Mouse (Mus musculus) neural tube, embryonic 14.5 days (tissue): ENCODE results near the gene Map3k4. TPM values are rescaled to one million over a fixed set of nuclear protein-coding genes. Genes with fewer than 3 reads are reported as not detected.

Experiments used
- ATAC-seq: fragments of 200-750 bp; cut with Nextera tagmentation; 2 replicates; pipeline ENCODE4 v1.8.0; 2017; ENCODE audit warnings: low read depth, mild to moderate bottlenecking, moderate TSS enrichment, moderate library complexity
- H3K27ac ChIP-seq: fragments of 300-500 bp; sonication (generic); 2 replicates; pipeline ENCODE4 v1.5.1; 2014; ENCODE audit warnings: low read depth, mild to moderate bottlenecking, control low read depth, low read length, moderate library complexity, mixed read lengths
- H3K27me3 ChIP-seq: fragments of 300-500 bp; sonication (generic); 2 replicates; pipeline ENCODE4 v1.6.1; 2014; ENCODE audit warnings: low read length; ENCODE audit not compliant: control insufficient read depth, insufficient read depth
- H3K36me3 ChIP-seq: fragments of 300-500 bp; sonication (generic); 2 replicates; pipeline ENCODE4 v1.6.1; 2014; ENCODE audit warnings: low read length, mixed read lengths; ENCODE audit not compliant: control insufficient read depth, insufficient read depth
- H3K4me1 ChIP-seq: fragments of 300-500 bp; sonication (generic); 2 replicates; pipeline ENCODE4 v1.6.1; 2014; ENCODE audit warnings: low read length; ENCODE audit not compliant: control insufficient read depth, insufficient read depth
- H3K4me2 ChIP-seq: fragments of 300-500 bp; sonication (generic); 2 replicates; pipeline ENCODE4 v1.6.1; 2014; ENCODE audit warnings: mild to moderate bottlenecking, low read depth, low read length, control low read depth
- H3K4me3 ChIP-seq: fragments of 300-500 bp; sonication (generic); 2 replicates; pipeline ENCODE4 v1.5.1; 2014; ENCODE audit warnings: low read depth, low read length, control low read depth, mixed read lengths
- H3K9ac ChIP-seq: fragments of 300-500 bp; sonication (generic); replicated peaks from 2 replicates; pipeline ENCODE4 v1.6.1; 2014; ENCODE audit warnings: low read depth, mild to moderate bottlenecking, control low read depth, low read length, mixed read lengths
- H3K9me3 ChIP-seq: fragments of 300-500 bp; sonication (generic); 2 replicates; pipeline ENCODE4 v1.6.1; 2016; ENCODE audit warnings: low read length; ENCODE audit not compliant: control insufficient read depth
- WGBS: fragments of 180-500 bp; shearing (Covaris S2); extraction: QIAGEN DNeasy Blood & Tissue Kit; methylation state at CpG from one replicate; pipeline ENCODE4 v1.1.7; 2014; 5-methylcytosine and 5-hydroxymethylcytosine counted together
- polyA plus RNA-seq: library from polyadenylated mRNA; unstranded; fragments of >200 nt; fragmentation: Nextera tagmentation; extraction: Ambion mirVana; gene quantifications from 2 replicates; pipeline ENCODE4 v1.2.1, GENCODE M21; 2014

Gene Map3k4
- polyA plus RNA-seq, 1 experiment from 2014 or later = 39.8 TPM

DNA sequence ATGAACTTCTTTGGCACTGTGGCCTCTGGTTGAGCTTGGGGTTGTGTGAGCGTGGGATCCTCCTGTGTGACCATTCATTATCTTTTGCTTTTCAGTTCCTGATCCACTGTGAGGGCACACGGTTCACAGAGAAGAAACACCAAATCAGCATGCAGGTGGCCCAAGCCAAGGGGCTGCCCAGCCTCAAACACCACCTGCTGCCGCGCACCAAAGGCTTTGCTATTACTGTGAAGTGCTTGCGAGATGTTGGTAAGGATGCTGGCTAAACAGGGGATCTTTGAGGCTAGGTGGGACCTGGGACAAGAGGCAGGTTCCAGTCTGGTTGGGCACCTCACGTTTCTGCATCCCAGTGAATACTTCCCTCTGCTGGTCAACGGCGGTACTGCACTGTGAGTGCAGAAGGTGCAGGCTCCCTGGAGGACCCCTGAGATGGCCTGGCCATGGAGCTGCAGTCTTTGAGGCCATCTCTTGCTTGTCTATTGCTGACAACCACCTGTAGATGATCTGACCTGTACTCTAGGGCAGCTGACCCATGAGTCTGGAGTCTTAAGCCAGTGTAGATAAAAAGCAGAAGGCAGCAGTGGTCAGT lies 108.0 kb downstream of the Map3k4 start:
- H3K27ac ChIP-seq = no peak overlapping the region
- no peaks in the 10 kb centered on the region for H3K27me3 ChIP-seq
- no peaks in the 10 kb centered on the region for H3K9me3 ChIP-seq
- H3K4me1 ChIP-seq = peaks cover 14% of the 10 kb centered on the region
- H3K36me3 ChIP-seq = no peaks in the 10 kb centered on the region; the same call in 1 of the 2 replicates
- H3K4me2 ChIP-seq = no peak overlapping the region
- H3K9ac ChIP-seq = no peak overlapping the region
- 39% methylated on average over 8 of the region's 8 CpGs for WGBS
- peak; percentile 52; the same call in 1 of the 2 replicates for ATAC-seq
- no peak overlapping the region for H3K4me3 ChIP-seq

GRCm38 (mm10) chr17:12209481-12209880 lies 109.1 kb downstream of the Map3k4 start:
- Histone ChIP-seq H3K4me2 (no peak overlapping the region), H3K36me3 (no peaks in the 10 kb centered on the region; the same call in 1 of the 2 replicates), H3K9ac (no peak overlapping the region), H3K4me3 (no peak overlapping the region), H3K4me1 (peaks cover 15% of the 10 kb centered on the region), H3K27ac (no peak overlapping the region), H3K27me3 (no peaks in the 10 kb centered on the region), H3K9me3 (no peaks in the 10 kb centered on the region)
- no peak for ATAC-seq
- 84% methylated on average over 4 of the region's 4 CpGs for WGBS

DNA sequence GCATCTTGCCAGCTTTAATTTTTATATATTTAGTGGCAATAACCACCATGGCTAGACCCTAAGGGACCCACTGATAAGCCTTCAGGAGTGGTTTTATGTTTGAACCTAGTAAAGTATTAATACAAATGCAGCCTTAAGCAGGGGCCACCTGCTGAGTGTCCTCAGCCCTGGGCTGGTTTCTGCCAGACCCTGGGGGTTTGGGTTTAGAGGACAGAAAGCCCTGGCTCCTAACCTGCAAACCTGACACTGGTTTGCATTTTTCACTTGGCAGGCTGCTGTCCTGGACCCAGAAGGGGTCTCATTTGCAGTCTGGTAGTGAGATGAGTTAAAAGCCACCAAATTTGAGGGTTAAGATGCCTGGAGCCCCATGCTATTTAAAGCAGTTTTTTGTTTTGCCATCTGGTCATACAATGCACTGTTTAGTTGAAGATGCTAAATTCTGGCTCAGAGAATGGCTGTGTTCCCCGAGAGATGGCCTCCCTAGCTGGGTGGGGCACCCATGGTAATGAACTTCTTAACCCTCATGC lies 111.5 kb downstream of the Map3k4 start:
- WGBS = 12% methylated on average over 1 of the region's 1 CpGs
- Histone ChIP-seq H3K27ac (no peak overlapping the region), H3K36me3 (no peaks in the 10 kb centered on the region), H3K4me3 (no peak overlapping the region), H3K9me3 (no peaks in the 10 kb centered on the region), H3K9ac (no peak overlapping the region), H3K4me1 (peaks cover 15% of the 10 kb centered on the region), H3K27me3 (no peaks in the 10 kb centered on the region), H3K4me2 (no peak overlapping the region)
- ATAC-seq = no peak

DNA sequence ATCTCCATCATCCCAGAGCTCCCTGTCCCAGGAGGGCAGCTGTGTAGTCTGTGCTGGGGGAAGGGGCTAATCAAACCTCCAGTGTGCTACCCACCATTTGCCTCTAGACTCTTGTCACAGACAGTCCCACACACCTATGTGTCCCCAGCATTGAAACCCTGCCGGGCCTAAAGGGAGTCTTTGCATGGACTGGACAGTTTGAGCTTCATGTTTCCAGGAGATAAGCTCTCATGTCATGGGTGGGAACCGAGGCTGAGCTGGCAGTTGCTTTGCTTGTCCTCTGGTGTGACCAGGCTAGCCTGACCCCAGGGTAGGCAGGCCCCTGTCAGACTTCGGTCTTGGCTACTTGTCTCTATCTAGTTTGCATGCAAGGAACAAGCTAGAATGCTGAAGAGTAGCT lies 112.3 kb downstream of the Map3k4 start:
- Histone ChIP-seq H3K36me3 (no peaks in the 10 kb centered on the region), H3K4me3 (no peak overlapping the region), H3K27ac (no peak overlapping the region), H3K9me3 (no peaks in the 10 kb centered on the region), H3K4me2 (no peak overlapping the region), H3K9ac (no peak overlapping the region), H3K27me3 (no peaks in the 10 kb centered on the region), H3K4me1 (peaks cover 15% of the 10 kb centered on the region)
- WGBS = 72% methylated on average over 3 of the region's 3 CpGs
- ATAC-seq = no peak

GRCm38 (mm10) chr17:12205694-12206075 lies 112.9 kb downstream of the Map3k4 start:
- WGBS = 20% methylated on average over 4 of the region's 4 CpGs
- no peak for ATAC-seq
- no peak overlapping the region for H3K27ac ChIP-seq
- H3K36me3 ChIP-seq = no peaks in the 10 kb centered on the region
- H3K4me1 ChIP-seq = peaks cover 15% of the 10 kb centered on the region
- no peaks in the 10 kb centered on the region for H3K9me3 ChIP-seq
- no peak overlapping the region for H3K4me2 ChIP-seq
- no peaks in the 10 kb centered on the region for H3K27me3 ChIP-seq
- no peak overlapping the region for H3K9ac ChIP-seq
- no peak overlapping the region for H3K4me3 ChIP-seq

DNA sequence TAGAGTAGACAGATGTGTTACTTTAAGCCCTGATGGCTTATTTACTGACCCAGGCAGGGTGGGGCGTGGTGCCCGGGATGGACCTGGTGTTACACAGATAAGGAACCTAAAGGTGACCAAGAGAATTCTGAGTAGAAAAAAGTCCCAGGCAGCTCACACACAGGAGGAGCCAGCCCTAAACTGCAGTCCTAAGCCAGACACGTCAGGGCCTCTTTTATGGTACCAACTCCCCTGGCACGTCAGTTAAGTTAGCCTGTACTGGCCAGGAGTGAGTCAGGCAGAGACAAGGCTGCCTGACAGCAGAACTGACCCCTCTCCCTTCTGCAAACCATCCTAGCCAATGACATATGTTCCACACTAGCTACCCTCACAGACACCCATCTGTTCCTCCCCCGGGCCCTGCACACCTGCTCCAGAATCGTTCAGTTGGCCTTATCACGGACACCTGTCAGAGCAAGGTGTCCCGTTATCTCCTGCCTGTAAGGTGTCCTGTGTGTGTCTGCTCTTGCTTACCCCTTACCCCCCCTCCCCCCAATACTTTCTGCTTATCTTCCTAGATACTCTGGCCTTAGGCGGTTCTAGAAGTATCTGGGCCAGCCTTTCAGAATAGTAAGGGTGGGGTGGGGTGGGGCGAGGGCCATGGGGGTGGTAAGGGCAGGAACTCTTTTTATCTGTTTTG lies 113.4 kb downstream of the Map3k4 start:
- no peaks in the 10 kb centered on the region for H3K9me3 ChIP-seq
- H3K36me3 ChIP-seq = no peaks in the 10 kb centered on the region
- H3K4me2 ChIP-seq = no peak overlapping the region
- no peaks in the 10 kb centered on the region for H3K27me3 ChIP-seq
- 63% methylated on average over 10 of the region's 10 CpGs for WGBS
- H3K9ac ChIP-seq = no peak overlapping the region
- H3K27ac ChIP-seq = no peak overlapping the region
- no peak for ATAC-seq
- peaks cover 15% of the 10 kb centered on the region for H3K4me1 ChIP-seq
- no peak overlapping the region for H3K4me3 ChIP-seq

- WGBS = 90% methylated on average over 3 of the region's 3 CpGs
- Histone ChIP-seq H3K9ac (no peak overlapping the region), H3K27ac (no peak overlapping the region), H3K36me3 (no peaks in the 10 kb centered on the region), H3K4me2 (no peak overlapping the region), H3K4me1 (peaks cover 15% of the 10 kb centered on the region), H3K9me3 (no peaks in the 10 kb centered on the region), H3K27me3 (no peaks in the 10 kb centered on the region), H3K4me3 (no peak overlapping the region)
- no peak for ATAC-seq
These were observed 113.9 kb downstream of the Map3k4 start for GRCm38 (mm10) chr17:12204689-12205014.

DNA sequence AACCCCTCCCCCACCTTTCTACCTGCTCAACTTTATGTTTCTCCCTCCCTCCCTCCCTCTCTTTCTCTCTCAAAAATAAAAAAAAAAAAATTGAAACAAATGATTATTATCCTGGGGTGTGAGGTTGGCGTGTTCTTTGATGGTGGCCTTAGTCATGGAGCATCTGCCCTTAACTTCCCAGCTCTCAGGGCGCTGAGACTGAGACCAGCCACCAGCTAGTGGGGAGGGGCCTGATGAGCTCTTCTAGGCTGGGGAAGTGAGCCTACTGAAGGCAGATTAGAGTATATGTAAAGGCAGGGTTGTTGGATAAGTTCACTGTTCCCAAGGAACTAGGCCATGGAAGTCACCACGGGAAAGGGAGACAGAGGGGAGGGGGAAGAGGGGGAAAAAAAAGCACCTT lies 114.3 kb downstream of the Map3k4 start:
- no peak overlapping the region for H3K4me3 ChIP-seq
- no peaks in the 10 kb centered on the region for H3K9me3 ChIP-seq
- no peaks in the 10 kb centered on the region for H3K27me3 ChIP-seq
- H3K4me1 ChIP-seq = peaks cover 15% of the 10 kb centered on the region
- 70% methylated on average over 3 of the region's 3 CpGs for WGBS
- no peak overlapping the region for H3K4me2 ChIP-seq
- no peak for ATAC-seq
- no peaks in the 10 kb centered on the region for H3K36me3 ChIP-seq
- no peak overlapping the region for H3K27ac ChIP-seq
- no peak overlapping the region for H3K9ac ChIP-seq

- no peak overlapping the region for H3K9ac ChIP-seq
- WGBS = 48% methylated on average over 15 of the region's 15 CpGs
- H3K4me3 ChIP-seq = no peak overlapping the region
- no peaks in the 10 kb centered on the region for H3K9me3 ChIP-seq
- H3K27ac ChIP-seq = no peak overlapping the region
- ATAC-seq = peak; percentile 71
- H3K36me3 ChIP-seq = no peaks in the 10 kb centered on the region
- no peaks in the 10 kb centered on the region for H3K27me3 ChIP-seq
- H3K4me2 ChIP-seq = no peak overlapping the region
- peaks cover 15% of the 10 kb centered on the region for H3K4me1 ChIP-seq
These were observed 115.1 kb downstream of the Map3k4 start for GRCm38 (mm10) chr17:12203414-12203897.
